Mouse (Mus musculus) MEL (cell line): Measurements from ENCODE around the gene Kcnk3. TPM values are rescaled to one million over a fixed set of nuclear protein-coding genes. Genes with fewer than 3 reads are reported as not detected.

ENCODE experiments used
- DNase-seq: peaks from one replicate; pipeline ENCODE4 v3.0.0; 2011; ENCODE audit warnings: low read depth, low spot score
- H3K27ac ChIP-seq: 2 replicates; pipeline ENCODE4 v1.5.1; 2012; ENCODE audit warnings: low read depth, mild to moderate bottlenecking, control low read depth, low read length, moderate library complexity; ENCODE audit not compliant: control insufficient read depth
- H3K27me3 ChIP-seq, 2 experiments: fragments of 150-350 bp in 1 of 2; sonication (generic) in 1 of 2; 2 replicates each; pipeline ENCODE4 v1.6.1; 2012; ENCODE audit warnings: low read length in 2 of 2, mild to moderate bottlenecking in 2 of 2, improper control_type of control experiment in 1 of 2, moderate library complexity in 1 of 2; ENCODE audit not compliant: insufficient read depth in 2 of 2, control insufficient read depth in 1 of 2
- H3K36me3 ChIP-seq, 2 experiments: 2 replicates each; pipeline ENCODE4 v1.6.1; 2012 to 2014; ENCODE audit warnings: low read length in 2 of 2, improper control_type of control experiment in 1 of 2, inconsistent platforms in 1 of 2, mild to moderate bottlenecking in 1 of 2; ENCODE audit not compliant: insufficient read depth in 2 of 2, control insufficient read depth in 1 of 2
- H3K4me1 ChIP-seq, 2 experiments: fragments of 150-350 bp in 1 of 2; sonication (generic) in 1 of 2; 2 replicates each; pipeline ENCODE4 v1.6.1; 2012; ENCODE audit warnings: low read length in 2 of 2, improper control_type of control experiment in 1 of 2, mild to moderate bottlenecking in 1 of 2; ENCODE audit not compliant: insufficient read depth in 2 of 2, control insufficient read depth in 1 of 2
- H3K4me3 ChIP-seq, 2 experiments: fragments of 150-350 bp in 1 of 2; sonication (generic) in 1 of 2; 2 replicates each; pipeline ENCODE4 v1.5.1; 2012; ENCODE audit warnings: low read depth in 2 of 2, low read length in 2 of 2, mild to moderate bottlenecking in 2 of 2, moderate library complexity in 2 of 2, control low read depth in 1 of 2, improper control_type of control experiment in 1 of 2; ENCODE audit not compliant: control insufficient read depth in 1 of 2, insufficient read depth in 1 of 2
- H3K79me2 ChIP-seq: 2 replicates; pipeline ENCODE4 v1.6.1; 2012; ENCODE audit warnings: mild to moderate bottlenecking, low read length, moderate library complexity; ENCODE audit not compliant: control insufficient read depth, poor library complexity, insufficient read depth
- H3K9ac ChIP-seq: 2 replicates; pipeline ENCODE4 v1.6.1; 2012; ENCODE audit warnings: low read depth, mild to moderate bottlenecking, control low read depth, low read length, moderate library complexity; ENCODE audit not compliant: control insufficient read depth, poor library complexity, severe bottlenecking
- H3K9me3 ChIP-seq: fragments of 150-350 bp; sonication (generic); replicated peaks from 2 replicates; pipeline ENCODE4 v1.6.1; 2012; ENCODE audit warnings: mild to moderate bottlenecking, low read length, improper control_type of control experiment, moderate library complexity; ENCODE audit not compliant: insufficient read depth
- BHLHE40 ChIP-seq: IDR thresholded peaks from 2 replicates; pipeline ENCODE4 v1.6.1; 2012; ENCODE audit warnings: low read depth, mild to moderate bottlenecking, inconsistent platforms, low read length, improper control_type of control experiment, borderline replicate concordance
- CHD1 ChIP-seq: IDR thresholded peaks from 2 replicates; pipeline ENCODE4 v1.6.1; 2012; ENCODE audit warnings: low read depth, mild to moderate bottlenecking, inconsistent platforms, low read length, improper control_type of control experiment
- ELF1 ChIP-seq: IDR thresholded peaks from 2 replicates; pipeline ENCODE4 v1.6.1; 2014; ENCODE audit warnings: low read depth, mild to moderate bottlenecking, inconsistent platforms, low read length, improper control_type of control experiment, moderate library complexity
- EP300 ChIP-seq, 2 experiments: IDR thresholded peaks; 2 replicates each; pipeline ENCODE4 v1.6.1; 2011; ENCODE audit warnings: improper control_type of control experiment in 2 of 2, low read length in 2 of 2, low read depth in 1 of 2, mild to moderate bottlenecking in 1 of 2
- JUND ChIP-seq: IDR thresholded peaks from 2 replicates; pipeline ENCODE4 v1.6.1; 2011; ENCODE audit warnings: low read depth, mild to moderate bottlenecking, improper control_type of control experiment, low read length
- KAT2A ChIP-seq: conservative IDR thresholded peaks from 2 replicates; pipeline ENCODE4 v1.6.1; 2012; ENCODE audit warnings: low read depth, low read length, improper control_type of control experiment, inconsistent platforms
- MAFK ChIP-seq: IDR thresholded peaks from 2 replicates; pipeline ENCODE4 v1.6.1; 2011; ENCODE audit warnings: low read depth, mild to moderate bottlenecking, low read length, improper control_type of control experiment, borderline replicate concordance
- MYB ChIP-seq: IDR thresholded peaks from 2 replicates; pipeline ENCODE4 v1.6.1; 2011; ENCODE audit warnings: mild to moderate bottlenecking, low read depth, low read length, improper control_type of control experiment
- MYC ChIP-seq: IDR thresholded peaks from 2 replicates; pipeline ENCODE4 v1.6.1; 2011; ENCODE audit warnings: low read depth, mild to moderate bottlenecking, low read length, improper control_type of control experiment, moderate library complexity
- POLR2A ChIP-seq, 2 experiments: IDR thresholded peaks; 2 replicates each; pipeline ENCODE4 v1.6.1; 2011 to 2012; ENCODE audit warnings: low read length in 2 of 2, mild to moderate bottlenecking in 2 of 2, control low read depth in 1 of 2, improper control_type of control experiment in 1 of 2, low read depth in 1 of 2, moderate library complexity in 1 of 2; ENCODE audit not compliant: control insufficient read depth in 1 of 2, insufficient read depth in 1 of 2, poor library complexity in 1 of 2
- POLR2AphosphoS2 ChIP-seq: IDR thresholded peaks from 2 replicates; pipeline ENCODE4 v1.6.1; 2011; ENCODE audit warnings: low read length, improper control_type of control experiment
- POLR2AphosphoS5 ChIP-seq: IDR thresholded peaks from 2 replicates; pipeline ENCODE4 v1.6.1; 2012; ENCODE audit warnings: low read depth, borderline replicate concordance, mild to moderate bottlenecking, inconsistent platforms, low read length, moderate library complexity, mixed read lengths
- RAD21 ChIP-seq: IDR thresholded peaks from 2 replicates; pipeline ENCODE4 v1.6.1; 2011; ENCODE audit warnings: mild to moderate bottlenecking, low read depth, low read length, improper control_type of control experiment
- RCOR1 ChIP-seq: IDR thresholded peaks from 2 replicates; pipeline ENCODE4 v1.6.1; 2012; ENCODE audit warnings: low read depth, mild to moderate bottlenecking, inconsistent platforms, low read length, improper control_type of control experiment
- SIN3A ChIP-seq: IDR thresholded peaks from 2 replicates; pipeline ENCODE4 v1.6.1; 2012; ENCODE audit warnings: low read length, improper control_type of control experiment, inconsistent platforms
- SMC3 ChIP-seq: IDR thresholded peaks from 2 replicates; pipeline ENCODE4 v1.6.1; 2011; ENCODE audit warnings: low read depth, low read length, improper control_type of control experiment
- TBP ChIP-seq: IDR thresholded peaks from 2 replicates; pipeline ENCODE4 v1.8.0; 2011; ENCODE audit warnings: low read depth, low read length, improper control_type of control experiment
- UBTF ChIP-seq: IDR thresholded peaks from 2 replicates; pipeline ENCODE4 v1.6.1; 2012; ENCODE audit warnings: low read depth, mild to moderate bottlenecking, inconsistent platforms, low read length, improper control_type of control experiment, moderate library complexity, borderline replicate concordance; ENCODE audit not compliant: insufficient read depth
- ZC3H11A ChIP-seq: IDR thresholded peaks from 2 replicates; pipeline ENCODE4 v1.6.1; 2012; ENCODE audit warnings: low read depth, mild to moderate bottlenecking, inconsistent platforms, low read length, improper control_type of control experiment
- ZKSCAN1 ChIP-seq: IDR thresholded peaks from 2 replicates; pipeline ENCODE4 v1.6.1; 2012; ENCODE audit warnings: low read depth, mild to moderate bottlenecking, inconsistent platforms, low read length, improper control_type of control experiment, moderate library complexity
- polyA plus RNA-seq, 2 experiments: library from polyadenylated mRNA; stranded (reverse) in 1 of 2; unstranded in 1 of 2; fragments of >175 nt in 1 of 2; fragments of >200 nt in 1 of 2; gene quantifications; 2 replicates each; pipeline versions ENCODE4 v1.2.1 to v1.2.4; 2012; ENCODE audit warnings: low replicate concordance in 2 of 2, low read depth in 1 of 2; ENCODE audit not compliant: insufficient read length in 2 of 2, insufficient read depth in 1 of 2, missing spikeins in 1 of 2
- total RNA-seq: library from RNA; depleted of rRNA; stranded (reverse); fragments of 300-350 nt; gene quantifications from 2 replicates; pipeline ENCODE4 v1.2.3, GENCODE M21; 2012

The Kcnk3 gene
- total and polyA plus RNA-seq, 3 experiments: not detected

GRCm38 (mm10) chr5:30626331-30627105 is 38.5 kb downstream of the Kcnk3 start:
- no peak for TF ChIP-seq ZKSCAN1
- no peak for TF ChIP-seq KAT2A
- TF ChIP-seq SMC3: no peak
- TF ChIP-seq ELF1: no peak
- TF ChIP-seq MYC: no peak
- no peak for TF ChIP-seq POLR2AphosphoS2
- no peak for TF ChIP-seq CHD1
- TF ChIP-seq POLR2AphosphoS5: no peak
- TF ChIP-seq ZC3H11A: no peak
- no peak for TF ChIP-seq RCOR1
- no peak for TF ChIP-seq POLR2A (IDR thresholded peaks at IDR 0.05; ENCODE audit: control insufficient read depth in 1 of 2, insufficient read depth in 1 of 2, low read depth in 1 of 2, low read length in 2 of 2, poor library complexity in 1 of 2)
- TF ChIP-seq MAFK: no peak
- no peak for TF ChIP-seq TBP
- no peak for TF ChIP-seq UBTF
- TF ChIP-seq RAD21: no peak
- no peak for TF ChIP-seq MYB
- TF ChIP-seq BHLHE40: no peak
- TF ChIP-seq JUND: no peak
- TF ChIP-seq SIN3A: no peak

GRCm38 (mm10) chr5:30628511-30628910 is 40.5 kb downstream of the Kcnk3 start:
- Histone ChIP-seq H3K36me3 (no peaks in the 10 kb centered on the region), H3K79me2 (no peaks in the 10 kb centered on the region), H3K27me3 (peaks cover 21 to 29% of the 10 kb centered on the region in 2 experiments), H3K27ac (no peak overlapping the region), H3K9ac (no peak overlapping the region), H3K4me3 (no peak overlapping the region), H3K4me1 (peaks cover 0 to 4% of the 10 kb centered on the region in 2 experiments; a peak in 1 of 4 replicates), H3K9me3 (no peaks in the 10 kb centered on the region)
- DNase-seq: no peak
- no peak for TF ChIP-seq EP300 (IDR thresholded peaks at IDR 0.05; ENCODE audit: low read depth in 1 of 2, low read length in 2 of 2)
- no peak for TF ChIP-seq MAFK

More at GRCm38 (mm10) chr5:30626331-30627105, 38.5 kb downstream of the Kcnk3 start:
- no peak overlapping the region for H3K9ac ChIP-seq
- H3K4me3 ChIP-seq: no peak overlapping the region
- no peaks in the 10 kb centered on the region for H3K79me2 ChIP-seq
- H3K9me3 ChIP-seq: no peaks in the 10 kb centered on the region
- H3K36me3 ChIP-seq: no peaks in the 10 kb centered on the region
- peaks cover 16 to 21% of the 10 kb centered on the region in 2 experiments for H3K27me3 ChIP-seq
- no peak for DNase-seq
- H3K27ac ChIP-seq: no peak overlapping the region
- peaks cover 0 to 4% of the 10 kb centered on the region in 2 experiments; a peak in 1 of 4 replicates for H3K4me1 ChIP-seq
